Mouse (Mus musculus) cerebellum, adult 2 months (tissue): ENCODE measurements around the gene Cnnm1. TPM values are rescaled to one million over a fixed set of nuclear protein-coding genes. Genes with fewer than 3 reads are reported as not detected.

Experiments
- DNase-seq, 2 experiments: peaks; one replicate each; pipeline ENCODE4 v3.0.0; 2021
- H3K27ac ChIP-seq: fragments of 200-500 bp; 2 replicates; pipeline ENCODE4 v1.5.1; 2012; ENCODE audit warnings: low read length, control low read depth, inconsistent platforms; ENCODE audit not compliant: insufficient read depth
- H3K27me3 ChIP-seq: fragments of 200-500 bp; 2 replicates; pipeline ENCODE4 v1.6.1; 2012; ENCODE audit warnings: inconsistent platforms, mild to moderate bottlenecking, low read length, moderate library complexity; ENCODE audit not compliant: control insufficient read depth, insufficient read depth
- H3K4me1 ChIP-seq: fragments of 200-500 bp; 2 replicates; pipeline ENCODE4 v1.6.1; 2011; ENCODE audit warnings: low read length; ENCODE audit not compliant: control insufficient read depth, insufficient read depth
- H3K4me3 ChIP-seq: fragments of 200-500 bp; replicated peaks from 2 replicates; pipeline ENCODE3; 2011; ENCODE audit warnings: mild to moderate bottlenecking, low read depth, low read length, control low read depth; ENCODE audit not compliant: insufficient read depth
- CTCF ChIP-seq: fragments of 200-500 bp; IDR thresholded peaks from 2 replicates; pipeline ENCODE4 v1.5.1; 2011; ENCODE audit warnings: low read depth, mild to moderate bottlenecking, control low read depth, low read length, moderate library complexity, borderline replicate concordance; ENCODE audit not compliant: insufficient read depth
- POLR2A ChIP-seq: fragments of 200-500 bp; IDR thresholded peaks from 2 replicates; pipeline ENCODE4 v1.6.1; 2011; ENCODE audit warnings: low read length, control low read depth, borderline replicate concordance; ENCODE audit not compliant: insufficient read depth
- WGBS: fragments of 180-500 bp; shearing (Covaris S2); methylation state at CpG from one replicate; pipeline ENCODE4 v1.1.7; 2018; 5-methylcytosine and 5-hydroxymethylcytosine counted together
- polyA plus RNA-seq: library from polyadenylated mRNA; depleted of rRNA; stranded (reverse); fragments of >200 nt; gene quantifications from 2 replicates; pipeline ENCODE4 v1.2.3, GENCODE M21; 2012

Gene Cnnm1
- polyA plus RNA-seq, 1 experiment: 80.2 TPM

DNA sequence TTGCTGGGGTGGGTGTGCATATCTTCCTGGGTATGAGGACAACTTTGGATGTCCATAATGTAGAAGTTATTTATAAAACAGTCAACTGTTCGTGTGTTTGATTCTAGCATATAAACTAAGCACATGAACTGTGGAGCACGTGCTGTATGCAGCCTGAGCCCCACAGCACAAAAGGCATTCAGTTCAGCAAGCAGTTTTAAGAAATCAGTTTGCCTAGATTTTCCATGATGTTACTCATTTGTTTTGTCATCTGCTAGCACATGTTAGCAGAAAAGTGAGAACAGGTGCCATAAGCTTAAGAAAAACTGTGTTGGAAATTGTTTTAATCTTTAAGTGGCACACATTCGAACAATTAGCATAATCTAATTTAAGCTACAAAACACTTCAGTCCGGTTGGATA is 19.7 kb downstream of the Cnnm1 start:
- H3K4me3 ChIP-seq: no peak overlapping the region
- 61% methylated on average over 4 of the region's 4 CpGs for WGBS
- DNase-seq: no peak
- H3K27ac ChIP-seq: no peak overlapping the region
- TF ChIP-seq POLR2A: no peak
- no peak for TF ChIP-seq CTCF
- H3K27me3 ChIP-seq: no peaks in the 10 kb centered on the region
- H3K4me1 ChIP-seq: peaks cover 26% of the 10 kb centered on the region

DNA sequence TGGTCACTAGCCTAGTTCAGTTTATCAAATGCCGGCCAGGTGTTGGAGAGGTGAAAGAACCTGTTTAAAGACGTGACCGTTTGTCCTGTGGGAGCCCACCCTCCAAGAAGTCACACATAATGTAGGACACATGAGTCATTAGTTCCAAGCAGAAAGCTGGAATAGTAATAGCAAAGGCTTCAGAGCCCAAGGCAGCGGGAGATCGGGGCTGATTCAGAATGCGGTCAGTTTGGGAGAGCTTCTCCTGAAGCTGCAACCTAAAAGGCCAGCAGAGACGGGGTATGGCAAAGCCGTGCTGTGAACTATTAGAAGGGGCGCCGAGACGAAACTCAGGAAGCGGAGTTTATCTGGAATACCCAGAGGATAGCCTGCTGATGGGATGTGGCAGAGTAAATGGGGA is 20.2 kb downstream of the Cnnm1 start:
- no peak overlapping the region for H3K4me3 ChIP-seq
- TF ChIP-seq CTCF: no peak
- TF ChIP-seq POLR2A: no peak
- H3K27me3 ChIP-seq: no peaks in the 10 kb centered on the region
- H3K27ac ChIP-seq: no peak overlapping the region
- DNase-seq: peak in 1 of 2 experiments; percentile 51
- peaks cover 31% of the 10 kb centered on the region for H3K4me1 ChIP-seq
- 57% methylated on average over 12 of the region's 12 CpGs for WGBS

GRCm38 (mm10) chr19:43462141-43462540 is 21.9 kb downstream of the Cnnm1 start:
- Histone ChIP-seq H3K27ac (no peak overlapping the region), H3K27me3 (no peaks in the 10 kb centered on the region), H3K4me3 (no peak overlapping the region), H3K4me1 (peaks cover 35% of the 10 kb centered on the region)
- 92% methylated on average over 3 of the region's 3 CpGs for WGBS
- no peak for DNase-seq
- no peak for TF ChIP-seq CTCF

DNA sequence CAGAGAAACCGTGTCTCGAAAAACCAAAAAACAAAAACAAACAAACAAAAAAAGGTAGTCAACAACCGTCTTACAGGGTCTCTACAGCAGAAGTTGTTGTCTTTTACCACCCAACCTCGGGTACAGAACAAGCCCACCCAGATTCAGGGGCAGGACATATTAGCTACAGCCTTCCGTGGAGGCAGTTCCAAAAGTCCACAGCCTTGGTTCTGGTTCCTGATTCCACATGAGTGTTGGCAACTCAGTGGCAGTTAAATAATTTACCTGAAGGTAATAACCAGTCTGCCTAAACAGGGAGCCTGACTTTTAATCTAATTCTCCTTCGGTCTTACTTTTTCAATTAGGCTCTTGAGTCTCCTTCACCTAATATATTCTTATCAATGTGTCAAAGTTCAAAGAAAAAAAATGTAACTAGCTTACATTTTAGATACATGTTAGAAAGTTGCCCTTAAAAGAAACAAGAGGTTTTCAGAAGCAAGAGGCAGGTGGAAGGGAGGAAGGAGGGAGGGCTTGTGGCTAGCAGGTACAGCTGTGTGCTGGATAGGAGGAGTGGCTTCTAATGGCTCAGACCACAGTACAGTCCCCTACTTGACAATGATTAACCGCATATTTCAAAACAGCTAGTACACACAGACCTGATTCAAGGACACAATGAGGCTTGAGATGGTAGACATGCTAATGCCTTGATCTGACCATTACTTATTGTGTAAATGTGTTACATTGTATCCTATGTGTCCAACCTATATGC is 23.5 kb downstream of the Cnnm1 start:
- Histone ChIP-seq H3K4me1 (peaks cover 47% of the 10 kb centered on the region), H3K4me3 (no peak overlapping the region), H3K27me3 (no peaks in the 10 kb centered on the region), H3K27ac (no peak overlapping the region)
- TF ChIP-seq CTCF (no peak), POLR2A (no peak)
- no peak for DNase-seq
- WGBS: 95% methylated on average over 7 of the region's 7 CpGs

GRCm38 (mm10) chr19:43464294-43464687 is 24.1 kb downstream of the Cnnm1 start:
- no peak for TF ChIP-seq POLR2A
- TF ChIP-seq CTCF: no peak
- 43% methylated on average over 3 of the region's 3 CpGs for WGBS
- H3K4me3 ChIP-seq: no peak overlapping the region
- DNase-seq: no peak
- H3K27me3 ChIP-seq: no peaks in the 10 kb centered on the region
- peaks cover 48% of the 10 kb centered on the region for H3K4me1 ChIP-seq
- H3K27ac ChIP-seq: peak overlapping the region; percentile 58; the same call in 1 of the 2 replicates

DNA sequence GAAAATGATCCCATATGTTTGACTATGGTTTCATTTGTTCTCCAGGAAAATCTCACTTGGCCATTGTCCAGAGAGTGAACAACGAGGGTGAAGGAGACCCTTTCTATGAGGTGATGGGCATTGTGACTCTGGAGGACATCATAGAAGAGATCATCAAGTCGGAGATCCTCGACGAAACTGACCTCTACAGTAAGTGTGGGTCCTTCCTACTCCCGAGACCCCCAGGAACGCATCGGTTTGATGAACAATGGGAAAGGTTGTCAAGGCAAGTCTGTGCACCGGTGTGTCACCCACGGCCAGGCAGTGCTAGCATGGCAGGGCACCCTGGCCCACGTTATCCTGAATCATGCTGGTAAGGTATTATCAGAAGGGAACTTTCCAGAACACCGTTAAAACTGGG is 24.8 kb downstream of the Cnnm1 start:
- Histone ChIP-seq H3K27ac (peak overlapping the region; percentile 83), H3K4me3 (no peak overlapping the region), H3K27me3 (no peaks in the 10 kb centered on the region), H3K4me1 (peaks cover 55% of the 10 kb centered on the region)
- DNase-seq: no peak
- 76% methylated on average over 11 of the region's 11 CpGs for WGBS
- no peak for TF ChIP-seq CTCF
- no peak for TF ChIP-seq POLR2A

DNA sequence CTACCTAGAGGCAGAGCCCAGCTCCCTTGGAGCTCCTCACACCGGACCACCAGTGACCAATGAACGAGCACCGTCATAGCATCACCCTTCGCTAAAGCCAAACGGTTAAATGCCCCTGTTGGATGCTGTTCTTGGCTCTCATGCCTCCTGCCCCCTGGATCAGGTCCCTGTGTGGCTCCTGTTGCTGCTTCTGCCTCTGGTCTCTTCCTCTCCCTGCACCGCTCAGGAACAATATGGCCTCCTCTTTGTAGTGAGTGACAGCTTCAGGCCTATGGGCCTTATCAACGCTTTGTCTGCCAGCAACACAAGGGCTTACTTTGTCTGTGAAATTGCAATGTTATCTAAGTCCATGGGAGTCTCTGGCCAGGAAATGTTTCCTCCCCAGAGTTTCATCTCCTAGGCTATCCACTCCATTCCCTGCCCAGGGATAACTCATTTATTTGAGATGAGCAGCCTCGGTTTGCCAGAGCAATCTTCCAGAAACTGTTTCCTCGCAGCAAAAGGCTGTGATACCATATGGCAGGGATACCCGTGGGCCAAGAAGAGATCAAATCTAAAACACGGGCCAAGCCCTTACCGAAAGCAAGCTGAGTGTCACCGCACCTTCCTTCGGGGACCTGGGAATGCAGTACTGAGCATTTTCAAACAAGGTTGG is 25.5 kb downstream of the Cnnm1 start:
- H3K27ac ChIP-seq: peak overlapping the region; percentile 83
- TF ChIP-seq POLR2A (0 out of 2 replicates have a peak, but pooled peaks have one; percentile 8), CTCF (no peak)
- peak; percentile 85 to 96 for DNase-seq
- peaks cover 57% of the 10 kb centered on the region for H3K4me1 ChIP-seq
- 21% methylated on average over 14 of the region's 14 CpGs for WGBS
- H3K27me3 ChIP-seq: no peaks in the 10 kb centered on the region
- no peak overlapping the region for H3K4me3 ChIP-seq
